Mouse (Mus musculus): ENCODE results near the gene Pou4f1.

Pou4f1 gene

GRCm38 (mm10) chr14:104457966-104458710 is 9.7 kb downstream of the Pou4f1 start:
- DNase-seq (ENCODE audit: extremely low read depth, low read depth, low spot score): no peak

- no peak for DNase-seq (ENCODE audit: extremely low read depth, low read depth, low spot score)
These were observed 10.8 kb downstream of the Pou4f1 start for GRCm38 (mm10) chr14:104456976-104457375.

GRCm38 (mm10) chr14:104453824-104454223 is 14.0 kb downstream of the Pou4f1 start:
- DNase-seq (ENCODE audit: extremely low read depth, low read depth, low spot score): no peak

DNA sequence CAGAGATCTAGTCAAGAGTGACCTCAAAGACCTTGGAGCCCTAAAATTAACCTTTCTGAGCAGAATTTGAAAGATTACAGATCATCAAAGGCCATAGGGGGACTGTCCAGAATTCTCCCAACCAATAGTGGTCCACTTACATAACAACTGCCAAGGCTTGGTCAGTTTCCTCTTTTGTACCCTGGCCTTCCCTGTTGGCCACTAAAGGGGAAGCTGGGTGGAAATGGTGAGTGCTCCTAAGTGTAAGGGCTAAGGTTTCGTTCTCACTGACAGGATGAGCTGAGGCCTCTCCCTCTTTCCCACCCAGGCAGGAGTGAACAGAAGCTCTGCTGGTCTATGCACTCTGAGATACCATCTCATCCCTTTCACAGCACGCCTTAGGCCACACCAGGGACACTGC is 33.5 kb downstream of the Pou4f1 start:
- no peak for DNase-seq (ENCODE audit: extremely low read depth, low read depth, low spot score)

- no peak for DNase-seq (ENCODE audit: extremely low read depth, low read depth, low spot score)
These were observed 37.0 kb downstream of the Pou4f1 start for GRCm38 (mm10) chr14:104430819-104431218.

DNA sequence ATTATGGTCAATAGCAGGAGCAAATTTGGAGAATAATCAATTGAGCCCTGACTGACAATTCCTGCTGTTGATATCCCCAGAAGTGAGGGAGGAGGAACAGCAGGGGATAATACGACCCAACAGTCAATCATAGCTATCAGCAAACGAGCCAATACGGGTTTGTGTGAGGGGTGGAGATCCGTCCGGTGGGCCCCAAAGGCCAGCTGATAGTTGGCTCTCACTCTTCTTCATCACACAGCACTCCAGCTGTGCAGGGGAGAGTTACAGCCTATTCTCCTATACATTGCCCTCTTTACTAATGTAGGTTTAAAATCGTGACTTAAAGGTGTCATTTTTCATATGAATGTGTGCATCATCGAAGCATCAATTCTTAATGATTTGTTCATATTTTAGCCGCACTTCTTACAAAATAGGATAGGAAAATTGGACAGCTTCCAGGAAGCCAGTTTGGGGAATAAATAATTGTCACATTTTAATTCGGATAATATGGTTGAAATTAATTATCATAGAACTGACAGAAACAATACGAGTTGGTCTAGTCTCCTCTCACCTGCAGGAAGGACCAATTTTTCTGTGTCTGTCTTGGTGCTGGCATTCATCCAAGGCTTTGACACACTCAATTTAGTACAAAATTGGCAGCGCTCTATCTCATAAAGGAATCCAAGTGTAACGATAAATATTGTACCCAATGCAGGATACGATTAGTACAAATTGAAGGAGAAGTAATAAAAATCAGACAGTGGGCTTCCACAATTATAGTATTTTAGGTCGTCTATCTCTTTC is 43.9 kb downstream of the Pou4f1 start:
- DNase-seq (ENCODE audit: extremely low read depth, low read depth, low spot score): no peak
